Mouse (Mus musculus) stomach, postnatal 0 days (tissue): Measurements from ENCODE around the gene Syt10.

ENCODE experiments used
- CTCF ChIP-seq: IDR thresholded peaks from 2 replicates; pipeline ENCODE4 v1.5.1; 2016; ENCODE audit warnings: antibody characterized with exemption, low read depth, mild to moderate bottlenecking, moderate library complexity
- EP300 ChIP-seq: optimal IDR thresholded peaks from 2 replicates; pipeline ENCODE3; 2016; ENCODE audit warnings: antibody characterized with exemption

- no peak for TF ChIP-seq CTCF
- TF ChIP-seq EP300: no peak
Observed at GRCm38 (mm10) chr15:89779928-89780327, 61.7 kb downstream of the Syt10 start.
